Mouse (Mus musculus) E14TG2a.4 (cell line): ENCODE data around the gene Cdiptos.
A peak's percentile ranks its signal among the peaks of the same experiment; 100 is the strongest.

ENCODE experiments used
- H3K27me3 ChIP-seq: 2 replicates; pipeline ENCODE4 v1.6.1; 2014; ENCODE audit warnings: low read length, control low read depth; ENCODE audit not compliant: insufficient read depth
- H3K36me3 ChIP-seq: 2 replicates; pipeline ENCODE4 v1.6.1; 2014; ENCODE audit warnings: low read length, control low read depth; ENCODE audit not compliant: insufficient read depth
- H3K4me1 ChIP-seq: replicated peaks from 2 replicates; pipeline ENCODE4 v1.6.1; 2014; ENCODE audit warnings: low read depth, low read length, control low read depth
- H3K4me3 ChIP-seq: replicated peaks from 2 replicates; pipeline ENCODE4 v1.5.1; 2014; ENCODE audit warnings: mild to moderate bottlenecking, low read length
- H3K9me3 ChIP-seq: 2 replicates; pipeline ENCODE4 v1.6.1; 2014; ENCODE audit warnings: low read length, control low read depth
- CTCF ChIP-seq: conservative IDR thresholded peaks from 2 replicates; pipeline ENCODE4 v1.5.1; 2014; ENCODE audit warnings: low read length
- NANOG ChIP-seq: IDR thresholded peaks from 2 replicates; pipeline ENCODE4 v1.6.1; 2014; ENCODE audit warnings: borderline replicate concordance, low read length, mixed read lengths
- POU5F1 ChIP-seq: IDR thresholded peaks from 2 replicates; pipeline ENCODE4 v1.6.1; 2014; ENCODE audit warnings: low read length, borderline replicate concordance

Gene Cdiptos

GRCm38 (mm10) chr7:127020491-127020890 is 44.6 kb upstream of the Cdiptos start:
- Histone ChIP-seq H3K9me3 (no peaks in the 10 kb centered on the region), H3K4me3 (peak overlapping the region; percentile 77), H3K36me3 (peaks cover 55% of the 10 kb centered on the region), H3K4me1 (peaks cover 78% of the 10 kb centered on the region), H3K27me3 (no peaks in the 10 kb centered on the region)
- no peak for TF ChIP-seq NANOG
- TF ChIP-seq POU5F1: no peak
- no peak for TF ChIP-seq CTCF

DNA sequence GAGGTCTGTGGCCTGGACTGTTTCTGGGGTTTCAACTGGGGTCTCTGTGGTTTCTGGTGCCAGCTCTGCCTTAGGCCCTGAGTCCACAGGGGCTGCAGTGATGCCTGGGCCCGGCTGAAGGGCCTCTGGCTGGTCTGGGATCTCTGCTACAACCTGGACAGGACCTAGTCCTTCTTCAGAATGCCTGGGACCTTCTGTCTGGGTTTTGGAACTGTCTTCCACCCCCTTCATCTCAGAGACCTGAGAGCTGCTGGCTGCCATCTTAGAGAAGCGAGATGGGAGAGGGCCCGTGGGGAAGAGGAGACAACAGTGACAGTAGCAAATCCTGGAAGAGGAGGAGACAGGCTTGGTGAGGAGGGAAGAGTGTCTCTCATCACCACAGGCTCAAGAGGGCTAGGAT is 44.1 kb upstream of the Cdiptos start:
- TF ChIP-seq CTCF (no peak), NANOG (no peak), POU5F1 (no peak)

GRCm38 (mm10) chr7:127019306-127019960 is 43.5 kb upstream of the Cdiptos start:
- Histone ChIP-seq H3K9me3 (no peaks in the 10 kb centered on the region), H3K36me3 (peaks cover 56% of the 10 kb centered on the region), H3K27me3 (no peaks in the 10 kb centered on the region), H3K4me1 (peaks cover 84% of the 10 kb centered on the region), H3K4me3 (peak overlapping the region; percentile 77)
- TF ChIP-seq POU5F1: no peak
- TF ChIP-seq CTCF: no peak
- TF ChIP-seq NANOG: no peak

More for the DNA sequence above, 44.1 kb upstream of the Cdiptos start:
- H3K4me3 ChIP-seq: peak overlapping the region; percentile 77
- H3K4me1 ChIP-seq: peaks cover 83% of the 10 kb centered on the region
- H3K36me3 ChIP-seq: peaks cover 56% of the 10 kb centered on the region
- no peaks in the 10 kb centered on the region for H3K9me3 ChIP-seq
- no peaks in the 10 kb centered on the region for H3K27me3 ChIP-seq

GRCm38 (mm10) chr7:127018416-127019305 is 42.8 kb upstream of the Cdiptos start:
- no peak for TF ChIP-seq NANOG
- no peak for TF ChIP-seq POU5F1
- Histone ChIP-seq H3K4me3 (no peak overlapping the region), H3K27me3 (no peaks in the 10 kb centered on the region), H3K4me1 (peaks cover 84% of the 10 kb centered on the region), H3K36me3 (peaks cover 56% of the 10 kb centered on the region), H3K9me3 (no peaks in the 10 kb centered on the region)

- no peak for TF ChIP-seq CTCF
- no peak for TF ChIP-seq POU5F1
- no peak for TF ChIP-seq NANOG
- H3K4me3 ChIP-seq: peak overlapping the region; percentile 97
Observed at GRCm38 (mm10) chr7:127017950-127018345, 42.0 kb upstream of the Cdiptos start.

DNA sequence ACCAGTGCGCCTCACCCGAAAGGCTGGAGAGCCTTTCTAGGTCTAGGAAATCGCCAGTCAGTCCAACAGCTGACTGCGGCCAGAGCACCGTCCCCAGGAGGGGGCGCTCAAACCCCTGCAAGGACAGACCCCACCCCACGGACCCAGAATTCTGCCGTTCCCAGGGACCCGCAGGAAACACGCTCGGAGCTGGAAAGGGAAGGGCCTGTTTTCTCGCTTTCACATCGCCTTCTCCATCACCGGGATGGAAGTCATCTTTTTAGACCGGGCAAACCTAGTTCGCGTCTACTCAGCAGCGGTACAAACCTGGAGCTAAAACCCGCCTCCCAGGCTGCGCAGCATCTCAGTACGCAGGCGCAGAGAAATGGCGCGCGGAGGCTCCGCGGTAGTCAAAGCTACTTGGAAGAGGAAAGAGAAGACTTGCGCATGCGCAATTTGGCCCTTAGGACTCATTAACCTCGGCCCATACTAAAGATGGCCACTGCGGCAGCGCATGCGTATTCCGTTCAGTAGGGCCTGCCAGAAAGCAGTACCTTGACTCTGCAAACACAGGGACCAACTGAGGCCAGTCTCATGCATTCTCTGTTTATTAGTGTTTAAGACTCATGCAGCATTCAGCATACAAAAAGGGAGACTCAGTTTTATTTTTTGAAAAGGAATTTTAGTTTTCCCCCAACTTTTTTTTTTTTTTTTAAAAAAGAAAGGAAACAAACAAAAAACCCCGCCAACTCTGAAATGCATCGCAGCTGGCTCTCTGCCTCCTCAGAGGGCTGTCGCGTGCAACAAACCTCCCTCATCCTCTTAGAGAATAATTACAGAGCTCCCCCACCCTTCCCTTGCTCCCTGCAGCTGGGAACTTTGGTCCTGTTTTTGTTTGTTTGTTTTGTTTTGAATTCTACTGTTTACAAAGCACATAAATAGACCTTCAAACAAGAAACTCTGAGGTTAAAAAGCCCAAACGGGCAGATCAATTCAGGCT is 41.4 kb upstream of the Cdiptos start, which contains the start of gene Pagr1a:
Gene Pagr1a (minus strand): TSS at position 382 of the 979 bp plus-strand sequence.
- H3K36me3 ChIP-seq: peaks cover 56% of the 10 kb centered on the region
- no peaks in the 10 kb centered on the region for H3K27me3 ChIP-seq
- H3K4me1 ChIP-seq: peaks cover 84% of the 10 kb centered on the region
- peak within 1 kb of the TSS; percentile 97 for H3K4me3 ChIP-seq
- no peaks in the 10 kb centered on the region for H3K9me3 ChIP-seq
- TF ChIP-seq NANOG (no peak), CTCF (peak; percentile 86)

More at GRCm38 (mm10) chr7:127017950-127018345, 42.0 kb upstream of the Cdiptos start:
- Histone ChIP-seq H3K4me1 (peaks cover 84% of the 10 kb centered on the region), H3K27me3 (no peaks in the 10 kb centered on the region), H3K9me3 (no peaks in the 10 kb centered on the region), H3K36me3 (peaks cover 56% of the 10 kb centered on the region)

GRCm38 (mm10) chr7:127016486-127016938 is 40.6 kb upstream of the Cdiptos start:
- TF ChIP-seq CTCF (no peak), POU5F1 (no peak), NANOG (no peak)
- H3K4me1 ChIP-seq: peaks cover 84% of the 10 kb centered on the region
- H3K36me3 ChIP-seq: peaks cover 55% of the 10 kb centered on the region
- H3K4me3 ChIP-seq: peak overlapping the region; percentile 97
- no peaks in the 10 kb centered on the region for H3K27me3 ChIP-seq
- H3K9me3 ChIP-seq: no peaks in the 10 kb centered on the region

DNA sequence TGATC is 40.4 kb upstream of the Cdiptos start, which contains the start of gene Pagr1b:
Gene Pagr1b (minus strand): TSS at position 4 of the 5 bp plus-strand sequence.
- Histone ChIP-seq H3K36me3 (peaks cover 57% of the 10 kb centered on the region), H3K4me3 (peak within 1 kb of the TSS; percentile 97), H3K9me3 (no peaks in the 10 kb centered on the region), H3K4me1 (peaks cover 84% of the 10 kb centered on the region), H3K27me3 (no peaks in the 10 kb centered on the region)
- TF ChIP-seq NANOG: no peak
- no peak for TF ChIP-seq POU5F1
- TF ChIP-seq CTCF: no peak
